Mouse (Mus musculus): Measurements from ENCODE around the gene Tfrc.

Gene Tfrc

DNA sequence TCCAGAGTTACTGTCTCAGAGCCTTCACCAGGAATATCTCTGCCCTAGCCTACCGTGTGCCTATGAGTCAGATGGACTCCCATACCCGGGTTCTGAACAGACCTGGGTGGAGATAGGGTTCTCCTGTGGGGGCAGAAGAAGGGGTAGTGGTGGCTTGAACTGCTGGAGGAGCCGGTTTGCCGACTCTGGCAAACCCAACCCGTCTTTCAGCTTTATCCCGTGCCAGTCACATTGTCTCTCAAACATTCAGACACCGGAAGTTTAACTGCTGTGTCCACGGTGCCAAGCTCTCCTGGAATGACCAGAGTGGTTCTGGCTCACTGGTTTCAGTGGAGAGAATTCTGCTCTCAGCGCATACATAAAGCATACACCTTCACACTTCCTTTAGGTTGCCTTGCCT, 37.3 kb downstream of the Tfrc start:
- in situ Hi-C loops (cut with MseI, MboI) = loop anchor here in 1 of 2 experiments (5.0 kb wide), 1 partner anchor 41 kb away; no protein-coding TSS in a partner anchor

DNA sequence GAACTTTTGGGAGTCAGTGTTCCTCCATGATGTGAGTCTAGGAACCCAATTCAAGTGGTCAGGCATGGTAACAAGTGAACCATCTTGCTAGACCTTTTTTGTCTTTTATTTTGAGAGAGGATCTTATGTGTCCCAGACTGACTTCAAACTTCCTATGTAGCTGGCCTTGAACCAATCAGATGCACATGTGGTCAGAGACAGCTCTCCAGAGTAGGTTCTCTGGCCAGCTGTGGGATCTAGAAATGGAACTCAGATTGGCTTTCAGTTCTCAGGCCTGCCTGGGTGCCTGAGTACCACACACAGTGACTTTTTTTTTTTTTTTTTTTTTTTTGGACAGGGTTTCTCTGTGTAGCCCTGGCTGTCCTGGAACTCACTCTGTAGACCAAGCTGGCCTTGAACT, 39.0 kb downstream of the Tfrc start:
- in situ Hi-C loops (cut with MseI, MboI) = loop anchor here in 1 of 2 experiments (5.0 kb wide), 1 partner anchor 40 kb away; no protein-coding TSS in a partner anchor

DNA sequence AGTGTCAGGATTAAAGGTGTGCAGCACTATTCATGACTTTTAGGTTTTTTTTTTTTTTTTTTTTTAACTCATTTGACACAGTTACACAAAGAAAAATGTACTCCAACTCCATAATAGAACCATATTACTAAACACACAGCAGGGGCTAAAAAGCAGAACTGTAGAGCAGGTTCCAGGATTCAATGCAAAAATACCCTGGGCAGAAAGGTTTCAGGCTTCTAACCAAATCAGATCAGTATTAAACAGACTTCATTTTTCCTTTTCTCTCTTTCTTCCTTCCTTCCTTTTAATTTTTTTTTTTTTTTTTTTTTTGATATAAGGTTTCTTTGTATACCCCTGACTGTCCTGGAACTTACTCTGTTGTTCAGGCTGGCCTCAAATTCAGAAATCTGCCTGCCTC, 41.7 kb downstream of the Tfrc start:
- in situ Hi-C loops (cut with MseI, MboI) = no loop called here

DNA sequence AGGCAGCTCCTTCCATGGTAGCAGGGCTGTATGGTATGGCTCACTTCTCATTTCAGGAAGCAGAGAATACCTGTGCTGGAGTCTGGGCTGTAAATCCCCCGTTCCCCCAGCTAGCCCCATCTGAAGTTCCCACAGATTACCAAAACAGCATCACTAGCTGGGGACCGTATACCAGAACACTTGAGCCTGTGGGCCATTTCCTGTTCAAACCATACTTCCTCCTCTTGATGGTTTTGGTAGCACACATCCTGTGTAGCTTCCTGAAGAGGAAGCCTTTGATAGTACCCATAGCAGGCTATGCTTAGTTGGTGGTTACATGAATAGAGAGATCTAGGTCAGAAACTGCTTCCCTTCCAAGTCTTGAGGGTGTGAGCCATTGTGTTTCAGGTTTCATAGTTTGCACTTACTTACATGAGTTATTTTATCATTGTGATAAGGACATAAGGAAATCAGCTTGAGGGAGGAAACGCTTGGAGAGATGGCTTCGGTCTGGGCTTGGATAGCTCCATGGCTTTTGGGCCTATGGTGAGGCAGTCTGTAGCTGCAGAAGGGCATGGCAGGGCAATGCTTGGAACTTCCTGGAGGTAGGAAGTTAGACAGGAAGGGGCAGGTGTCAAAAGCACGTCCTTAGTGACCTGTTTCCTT, 42.4 kb downstream of the Tfrc start:
- in situ Hi-C loops (cut with MseI, MboI) = no loop called here

DNA sequence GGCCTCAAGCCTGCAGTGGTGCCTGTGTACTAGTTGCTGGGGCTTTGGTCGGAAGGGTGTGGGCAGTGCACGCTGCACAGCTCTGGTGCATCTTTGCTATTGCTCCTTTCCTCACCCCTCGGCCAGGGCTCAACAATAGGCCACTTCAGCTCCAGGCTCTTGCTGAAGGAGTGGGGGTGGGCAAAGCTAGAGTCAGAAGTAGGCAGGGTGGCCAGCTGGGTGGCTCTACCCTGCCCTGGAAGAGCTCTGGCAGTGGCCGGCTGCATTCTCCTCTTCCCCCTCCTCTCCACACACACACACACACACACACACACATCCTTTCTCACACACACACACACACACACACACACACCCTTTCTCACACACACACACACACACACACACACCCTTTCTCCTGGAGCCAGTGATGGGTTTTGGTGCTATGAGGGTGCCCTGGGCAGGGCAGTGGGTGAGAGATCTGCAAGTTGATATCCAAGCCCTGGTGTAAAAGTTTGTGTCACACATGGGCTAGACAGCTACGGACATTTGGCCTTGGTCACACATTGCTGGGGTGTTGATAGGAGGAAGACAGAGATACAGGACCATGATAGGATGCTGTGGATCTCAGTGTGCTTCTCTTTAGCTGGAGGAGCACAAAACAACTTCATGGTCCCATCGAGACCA, 45.5 kb downstream of the Tfrc start:
- in situ Hi-C loops (cut with MseI, MboI) = no loop called here

DNA sequence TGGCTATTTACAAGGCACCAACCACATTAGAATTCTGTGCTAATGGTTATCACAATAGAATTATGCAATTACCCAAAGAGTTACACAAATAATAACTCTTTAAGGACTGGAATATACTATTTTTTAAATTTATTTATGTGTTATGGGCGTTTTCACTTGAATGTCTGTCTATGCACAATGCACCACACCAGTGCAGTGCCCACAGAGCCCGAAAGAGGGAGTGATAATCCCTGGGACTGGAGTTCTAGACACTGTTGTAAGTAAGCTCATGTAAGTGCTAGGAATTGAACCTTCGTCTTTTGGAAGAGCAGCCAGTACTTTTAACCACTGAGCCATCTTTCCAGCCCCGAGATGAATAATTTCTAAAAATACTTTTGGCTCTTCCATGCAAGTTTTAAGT, 46.8 kb downstream of the Tfrc start:
- in situ Hi-C loops (cut with MseI, MboI) = no loop called here

DNA sequence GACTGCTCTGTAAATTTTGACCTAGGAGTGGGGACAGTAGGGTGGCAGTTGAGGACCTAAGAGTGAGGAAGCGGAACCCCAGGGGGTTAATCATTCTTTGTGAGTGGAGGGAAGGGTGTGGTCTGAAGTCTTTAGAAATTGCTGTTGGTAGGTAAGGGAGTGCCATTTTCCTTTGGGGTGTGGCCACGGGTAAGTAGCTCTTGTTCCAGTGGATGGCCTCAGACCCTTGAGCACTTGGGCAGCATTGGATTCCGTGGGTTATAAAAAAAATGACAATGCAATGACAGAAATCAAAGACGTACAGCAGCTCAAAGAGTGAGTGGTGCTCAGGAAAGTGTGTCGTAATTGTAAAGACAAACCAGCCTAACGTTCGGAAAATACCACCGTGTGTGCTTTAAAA, 47.6 kb downstream of the Tfrc start:
- in situ Hi-C loops (cut with MseI, MboI) = no loop called here

DNA sequence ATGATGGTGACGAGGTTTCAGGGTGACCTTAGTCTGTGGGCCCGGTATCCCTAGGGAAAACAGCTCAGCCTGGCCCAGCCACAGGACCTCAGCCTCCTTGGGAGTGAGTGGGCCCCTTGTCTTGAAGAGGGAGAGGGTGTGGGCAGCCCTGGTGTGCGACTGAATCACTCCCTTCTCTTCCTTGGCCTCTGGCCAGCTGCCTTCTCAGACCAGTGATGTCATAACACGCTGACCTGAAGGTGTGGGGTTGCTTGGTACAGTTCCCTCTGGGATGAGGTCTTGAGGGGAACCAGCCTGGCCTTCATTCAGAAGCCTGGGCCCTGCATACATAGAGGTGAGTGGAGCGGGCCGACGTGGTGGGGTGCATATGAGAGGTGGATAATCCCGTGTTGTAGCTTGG, 48.1 kb downstream of the Tfrc start:
- in situ Hi-C loops (cut with MseI, MboI) = no loop called here

DNA sequence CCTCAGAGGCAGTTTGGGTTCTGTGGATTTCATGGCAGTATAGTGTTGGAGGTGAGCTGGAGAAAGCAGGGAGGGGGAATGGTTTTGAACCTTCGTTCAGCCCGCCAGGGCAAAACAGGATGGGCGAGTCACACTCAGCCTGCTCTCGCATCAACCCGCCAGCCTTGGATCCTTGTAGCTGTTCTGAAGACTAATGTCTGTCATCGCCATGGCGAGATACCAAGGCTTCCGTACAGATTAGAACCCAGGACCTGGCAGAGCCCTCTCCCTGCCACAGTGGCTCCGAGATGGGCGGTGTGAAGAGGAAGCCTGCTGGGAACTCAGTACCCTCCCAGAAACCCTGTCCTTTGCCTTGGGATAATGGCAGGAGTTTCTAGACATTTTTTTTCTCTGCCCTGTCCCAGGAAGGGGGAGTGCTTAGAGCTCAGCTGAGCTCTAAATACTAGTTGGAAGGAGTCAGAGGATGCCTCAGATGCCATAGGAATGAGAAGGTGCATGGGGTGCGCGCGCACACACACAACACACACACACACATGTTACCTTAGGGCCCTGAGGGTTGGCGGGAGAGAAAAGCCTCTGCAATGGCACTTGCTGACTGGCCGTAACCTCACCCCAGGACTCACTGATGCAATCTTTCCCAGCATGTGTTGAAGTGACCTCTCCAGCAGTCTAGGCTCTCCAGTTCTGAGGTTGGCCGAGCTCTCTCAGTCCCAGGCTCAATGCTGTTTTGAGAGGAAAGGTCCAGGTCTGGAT, 49.0 kb downstream of the Tfrc start:
- in situ Hi-C loops (cut with MseI, MboI) = no loop called here

DNA sequence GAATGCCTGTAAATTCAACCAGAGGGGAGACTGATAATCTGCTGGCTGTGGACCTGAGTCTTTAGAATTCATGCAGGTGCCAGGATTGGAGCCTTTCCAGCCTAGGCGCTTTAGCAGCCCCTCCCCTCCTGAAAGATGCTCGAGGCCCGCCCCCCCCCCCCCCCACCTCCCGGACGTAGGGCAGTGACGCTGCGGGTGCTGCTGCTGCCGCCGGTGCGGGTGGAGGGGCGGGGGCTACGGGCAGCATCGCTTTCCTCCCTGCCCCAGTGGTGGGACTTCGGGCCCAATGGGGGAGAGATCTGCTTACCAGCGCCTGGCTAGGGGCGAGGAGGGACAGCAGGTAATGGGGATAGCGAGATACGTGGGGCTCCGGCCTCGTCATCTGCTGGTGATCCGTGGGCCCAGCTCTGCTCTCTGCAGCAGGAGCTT, 50.0 kb downstream of the Tfrc start:
- in situ Hi-C loops (cut with MseI, MboI) = no loop called here

DNA sequence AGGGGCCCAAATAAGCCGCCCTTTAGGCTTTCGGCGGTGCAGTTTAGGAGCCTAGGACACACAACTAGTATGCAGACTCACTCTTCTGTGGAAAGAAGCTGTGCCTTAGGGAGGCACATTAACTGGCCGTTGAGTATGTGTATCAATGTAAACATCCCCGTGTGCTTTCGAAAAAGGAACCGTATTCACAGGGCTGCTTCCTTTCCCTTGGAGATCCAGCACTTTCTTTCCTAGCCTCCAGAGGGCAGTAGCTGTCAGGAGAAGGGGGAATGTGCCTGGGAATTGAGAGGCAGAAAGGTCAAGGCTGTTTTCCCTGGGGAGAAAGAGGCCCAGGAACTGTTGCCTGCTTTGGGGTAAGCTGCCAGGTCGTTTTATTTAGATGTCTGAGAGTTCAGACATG, 50.7 kb downstream of the Tfrc start:
- in situ Hi-C loops (cut with MseI, MboI) = no loop called here

DNA sequence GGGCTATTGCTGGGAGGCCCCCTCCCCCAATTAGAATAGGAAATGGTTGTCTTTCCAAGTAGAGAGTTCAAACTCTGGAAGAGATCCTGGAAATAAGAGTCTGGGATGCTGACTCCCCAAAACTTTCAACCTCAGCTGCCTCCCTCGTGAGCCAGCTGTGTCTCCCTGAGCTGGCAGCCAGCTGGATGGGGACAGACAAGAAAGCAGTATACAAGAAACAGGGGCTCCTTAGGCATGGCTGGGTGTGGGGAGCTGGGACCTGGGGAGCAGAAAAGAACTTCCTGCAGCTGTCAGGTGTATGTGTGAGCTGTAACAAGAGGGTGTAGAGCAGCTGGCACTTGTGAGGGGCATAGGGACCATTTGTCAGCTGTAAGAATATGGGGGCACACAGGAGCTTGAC, 51.4 kb downstream of the Tfrc start:
- in situ Hi-C loops (cut with MseI, MboI) = no loop called here

DNA sequence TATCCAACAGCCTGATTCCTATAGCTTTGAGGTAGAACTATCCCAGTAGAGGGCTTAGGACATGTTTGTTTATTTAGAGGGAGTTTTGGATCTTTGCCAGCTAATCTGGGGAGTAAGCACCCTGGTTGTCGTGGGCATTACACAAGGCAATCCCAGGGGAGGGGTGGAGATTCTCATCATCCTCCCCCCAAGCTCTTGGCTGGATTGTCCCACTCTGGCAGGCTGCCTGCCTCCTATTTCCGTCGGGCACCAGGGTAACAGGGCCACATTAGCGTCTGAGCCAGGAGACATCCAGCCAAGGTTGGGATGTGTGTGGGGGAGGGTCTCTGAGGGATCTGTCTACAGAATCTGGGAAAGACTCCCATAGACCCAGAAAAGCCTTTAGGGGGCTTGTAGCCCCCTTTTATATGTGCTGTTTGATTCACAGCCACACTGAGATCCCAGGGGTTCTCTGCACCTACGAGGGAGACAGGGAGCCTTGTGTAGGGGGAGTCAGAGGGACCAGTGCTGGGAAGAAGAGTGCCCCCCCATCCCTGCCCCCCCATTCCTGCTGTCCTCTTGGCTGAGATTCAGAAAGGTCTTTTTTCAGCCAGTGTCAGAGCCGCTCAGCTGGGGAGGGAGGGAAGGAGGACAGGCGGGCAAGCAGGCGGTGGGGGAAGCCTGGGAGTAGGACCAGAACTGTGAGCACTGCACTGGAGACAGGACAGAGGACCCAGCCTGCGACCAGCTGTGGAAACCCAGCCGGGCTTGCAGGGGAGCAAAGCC, 52.0 kb downstream of the Tfrc start:
- in situ Hi-C loops (cut with MseI, MboI) = no loop called here

DNA sequence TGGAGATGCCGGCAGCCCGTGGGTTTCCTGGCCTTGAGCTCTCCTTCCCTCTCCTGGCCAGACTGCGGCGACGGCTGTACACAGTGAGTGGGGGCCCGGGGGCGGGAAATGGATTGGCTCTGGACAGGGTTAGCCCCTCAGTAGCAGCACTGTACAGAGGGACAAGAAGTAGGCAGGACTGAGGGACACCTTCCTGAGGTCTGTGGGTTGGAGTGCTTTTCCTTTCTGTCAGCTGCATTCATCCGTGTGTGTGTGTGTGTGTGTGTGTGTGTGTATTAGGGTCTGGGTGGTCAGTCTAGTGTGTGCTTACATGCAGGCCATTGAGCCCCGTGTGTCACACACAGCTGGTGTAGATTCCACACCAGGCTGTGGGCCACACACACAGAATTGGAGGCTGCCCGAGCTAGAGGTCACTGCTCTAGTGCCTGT, 52.8 kb downstream of the Tfrc start:
- in situ Hi-C loops (cut with MseI, MboI) = no loop called here

DNA sequence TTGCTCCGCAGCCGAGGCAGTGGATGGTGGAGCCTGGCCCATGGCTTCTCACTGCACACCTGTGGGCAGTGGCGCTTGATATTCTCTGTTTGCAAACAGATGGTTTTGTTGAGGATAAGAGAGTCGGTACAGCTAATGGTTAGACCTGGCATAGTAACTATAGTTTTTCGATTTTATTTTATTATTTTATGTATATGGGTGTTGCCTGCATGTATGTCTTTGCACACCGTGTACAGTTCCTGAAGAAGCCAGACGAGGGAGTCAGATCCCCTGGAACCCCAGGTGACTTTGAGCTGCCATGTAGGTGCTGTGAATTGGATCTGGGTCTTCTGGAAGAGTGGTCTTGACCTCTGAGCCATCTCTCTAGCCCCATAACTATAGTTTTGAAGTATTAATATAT, 53.7 kb downstream of the Tfrc start:
- in situ Hi-C loops (cut with MseI, MboI) = no loop called here

DNA sequence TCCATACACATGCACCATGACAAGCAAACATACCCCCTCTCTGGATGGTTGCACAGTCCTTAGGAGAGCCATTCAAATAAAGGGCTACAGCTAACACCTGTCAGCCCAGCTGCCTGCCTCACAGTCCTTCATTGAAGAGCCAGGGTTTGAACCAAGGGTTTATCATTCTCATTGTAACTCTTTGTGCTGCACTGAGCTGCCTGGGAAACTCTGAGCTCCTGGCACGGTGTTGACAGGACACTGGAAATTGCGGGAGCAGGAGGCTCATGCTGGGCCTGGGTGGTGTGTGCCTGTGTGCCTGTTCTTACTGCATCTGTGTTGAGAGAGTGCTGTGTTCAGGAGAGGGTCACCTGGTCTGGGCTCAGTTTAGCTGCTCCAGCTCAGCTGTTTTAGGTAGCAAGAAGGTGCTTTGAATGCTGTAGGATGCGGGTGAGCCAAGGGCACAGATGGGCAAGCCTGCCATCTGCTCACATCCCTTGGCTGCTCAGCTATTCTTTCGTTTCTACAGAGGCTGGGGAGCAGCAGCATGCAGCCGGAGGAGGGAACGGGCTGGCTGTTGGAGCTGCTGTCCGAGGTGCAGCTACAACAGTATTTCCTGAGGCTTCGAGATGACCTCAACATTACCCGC, 54.6 kb downstream of the Tfrc start:
- in situ Hi-C loops (cut with MseI, MboI) = no loop called here

DNA sequence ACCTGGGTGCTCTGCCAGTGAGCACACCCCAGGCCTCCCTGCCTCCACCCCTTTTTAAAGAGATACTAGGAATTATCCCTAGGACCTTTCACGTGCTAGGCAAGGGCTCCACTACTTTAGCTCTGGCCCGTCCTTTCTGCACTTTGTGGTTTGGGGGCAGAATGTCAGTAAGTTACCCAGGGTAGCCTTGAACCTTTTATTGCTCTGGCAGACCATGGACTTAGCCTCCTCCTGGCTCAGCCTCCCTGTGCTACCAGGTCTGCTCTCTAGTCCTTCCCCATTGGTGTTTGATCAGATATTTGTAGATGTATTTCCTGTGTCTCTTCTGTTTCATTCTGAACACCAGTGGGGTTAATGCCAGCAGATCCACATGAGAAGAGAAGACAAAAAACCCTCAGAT, 55.5 kb downstream of the Tfrc start:
- in situ Hi-C loops (cut with MseI, MboI) = no loop called here

DNA sequence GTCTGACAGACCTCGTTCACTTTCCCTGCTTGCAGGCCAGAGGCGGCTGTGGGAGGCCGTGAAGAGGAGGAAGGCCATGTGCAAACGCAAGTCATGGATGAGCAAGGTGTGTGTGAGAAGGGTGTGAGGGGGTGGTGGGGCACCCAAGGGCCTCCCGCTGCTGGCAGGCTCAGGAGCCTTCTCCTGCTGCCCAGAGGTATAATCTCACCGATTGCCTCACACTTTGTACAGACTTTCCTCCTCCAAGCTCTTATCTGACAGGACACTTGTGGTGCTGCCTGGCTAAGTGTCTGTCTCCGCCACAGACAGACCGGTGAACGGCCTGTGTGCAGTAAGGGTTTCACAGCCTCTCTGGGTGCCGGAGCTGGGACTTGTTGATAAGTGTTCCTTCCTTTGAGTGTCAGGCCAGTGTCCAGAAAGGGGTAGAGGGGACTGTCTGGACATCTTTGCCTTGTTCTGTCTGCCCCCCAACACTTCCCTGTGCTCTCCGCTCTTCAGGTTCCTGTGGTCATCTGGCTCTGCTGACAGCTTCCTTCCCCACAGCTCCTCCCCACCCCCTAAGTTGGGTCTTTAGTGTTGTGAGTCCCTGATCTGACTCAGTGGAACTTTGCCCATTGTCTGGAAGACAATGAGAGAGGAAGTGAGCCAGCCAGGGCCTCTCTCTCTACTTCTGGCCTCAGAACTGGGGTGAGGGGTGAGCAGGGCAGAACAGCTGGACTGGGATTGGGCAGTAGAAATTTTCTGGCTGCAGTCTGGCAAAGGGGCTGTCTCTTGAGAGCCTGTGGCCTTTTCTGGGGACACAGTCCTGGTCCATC, 57.3 kb downstream of the Tfrc start:
- in situ Hi-C loops (cut with MseI, MboI) = no loop called here

DNA sequence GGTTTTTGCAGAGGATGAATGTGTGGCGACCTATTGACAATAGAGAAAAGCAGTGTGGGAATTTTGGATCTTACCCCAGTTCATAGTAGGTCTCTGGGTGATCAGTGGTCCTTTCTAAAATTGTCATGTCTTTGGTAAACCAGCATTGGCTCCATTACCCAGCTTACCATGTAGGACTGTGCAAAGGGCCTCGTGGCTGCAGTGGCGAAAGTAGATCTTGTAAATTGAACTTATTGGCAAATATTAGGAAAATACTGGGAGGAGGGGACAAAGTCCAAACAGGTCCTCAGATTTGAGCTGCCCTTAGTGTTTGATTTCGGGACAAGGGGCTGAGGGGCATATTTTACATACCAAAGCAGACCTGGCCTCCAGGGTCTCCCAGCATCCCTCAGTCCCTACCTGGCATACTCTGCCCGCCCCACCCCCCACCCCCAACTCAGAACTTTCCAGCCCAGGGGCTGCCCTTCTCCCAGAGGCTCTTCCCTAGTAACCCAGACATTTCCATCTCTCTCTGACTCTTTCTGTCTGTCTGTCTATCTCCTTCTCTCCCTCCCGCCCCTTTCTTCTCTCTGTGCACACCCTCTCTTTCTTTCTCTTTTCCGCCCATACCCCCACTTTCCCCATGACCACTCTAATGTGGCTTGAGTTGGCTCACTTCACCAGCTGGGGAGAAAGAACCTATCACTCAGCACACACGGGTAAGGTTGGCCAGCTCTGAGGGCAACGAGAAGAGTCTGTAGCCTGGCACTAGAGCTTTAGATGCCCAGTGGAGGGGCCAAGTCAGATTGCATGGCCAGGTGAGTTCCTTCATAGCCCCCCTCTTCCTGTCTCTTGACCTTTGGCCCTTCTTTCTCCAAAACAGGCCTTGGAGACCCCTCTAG, 58.2 kb downstream of the Tfrc start:
- in situ Hi-C loops (cut with MseI, MboI) = no loop called here

DNA sequence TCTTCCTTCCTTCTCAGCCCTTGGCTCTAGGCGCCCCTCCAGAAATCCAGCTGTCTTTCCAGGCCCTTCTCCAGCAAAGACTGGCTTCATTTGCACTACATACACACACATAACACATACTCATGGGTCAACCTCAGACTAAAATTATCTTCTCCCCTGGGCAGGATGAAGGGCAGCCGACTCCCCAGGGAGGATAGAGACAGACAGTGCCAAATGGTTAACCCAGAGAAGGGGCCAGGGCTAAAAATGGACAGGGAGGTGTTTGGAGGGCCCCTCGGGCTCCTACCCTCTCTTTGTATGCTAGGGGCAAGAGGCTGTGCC, 58.8 kb downstream of the Tfrc start:
- in situ Hi-C loops (cut with MseI, MboI) = no loop called here

Data from mouse trophoblast stem cell (cell line).